Mouse (Mus musculus) kidney, postnatal 4 days (tissue): ENCODE results near the gene Tor1b.

ENCODE experiments used
- DNase-seq, 2 experiments: peaks; one replicate each; pipeline ENCODE4 v3.0.0; 2021; ENCODE audit warnings: mixed read lengths in 2 of 2

The Tor1b gene

GRCm38 (mm10) chr2:30931922-30932321 is 20.8 kb upstream of the Tor1b start:
- DNase-seq = no peak

DNA sequence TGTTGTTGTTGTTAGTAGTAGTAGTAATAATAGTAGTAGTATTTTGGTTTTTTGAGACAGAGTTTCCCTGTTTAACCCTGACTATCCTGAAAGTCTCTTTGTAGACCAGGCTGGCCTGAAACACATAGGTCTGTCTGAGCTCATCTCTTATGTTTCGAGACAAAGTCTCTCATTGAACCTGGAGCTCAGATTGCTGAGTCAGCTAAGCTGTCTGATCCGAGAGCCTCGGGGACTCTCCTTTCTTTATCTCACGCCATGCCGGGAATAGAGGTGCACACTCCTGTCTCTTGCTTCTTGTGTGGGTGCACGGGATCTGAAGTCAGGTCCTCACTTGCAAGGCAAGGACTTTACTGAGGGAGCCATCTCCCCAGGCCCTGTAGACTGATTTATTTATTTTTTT is 19.7 kb upstream of the Tor1b start:
- DNase-seq = no peak

- peak; percentile 85 to 86 for DNase-seq
Measured at GRCm38 (mm10) chr2:30933917-30934450, 18.8 kb upstream of the Tor1b start.

DNA sequence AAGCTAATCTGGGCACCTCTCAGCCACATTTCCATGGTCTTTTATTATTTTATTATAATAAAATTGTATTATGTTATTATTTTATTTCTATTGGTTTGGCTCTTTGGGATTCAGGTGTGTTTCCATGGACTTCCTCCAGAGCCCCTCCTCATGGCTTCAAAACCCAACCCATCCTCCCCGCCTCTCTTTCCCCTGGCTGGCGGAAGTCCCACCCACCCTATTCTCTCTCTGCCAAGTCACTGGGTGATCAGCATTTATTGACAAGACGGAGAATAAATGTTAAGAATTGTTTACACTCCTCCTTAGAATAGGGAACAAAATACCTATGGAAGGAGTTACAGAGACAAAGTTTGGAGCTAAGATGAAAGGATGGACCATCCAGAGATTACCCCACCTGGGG is 16.0 kb upstream of the Tor1b start:
- no peak for DNase-seq

- DNase-seq = no peak
Measured at GRCm38 (mm10) chr2:30937731-30938130, 15.0 kb upstream of the Tor1b start.

DNA sequence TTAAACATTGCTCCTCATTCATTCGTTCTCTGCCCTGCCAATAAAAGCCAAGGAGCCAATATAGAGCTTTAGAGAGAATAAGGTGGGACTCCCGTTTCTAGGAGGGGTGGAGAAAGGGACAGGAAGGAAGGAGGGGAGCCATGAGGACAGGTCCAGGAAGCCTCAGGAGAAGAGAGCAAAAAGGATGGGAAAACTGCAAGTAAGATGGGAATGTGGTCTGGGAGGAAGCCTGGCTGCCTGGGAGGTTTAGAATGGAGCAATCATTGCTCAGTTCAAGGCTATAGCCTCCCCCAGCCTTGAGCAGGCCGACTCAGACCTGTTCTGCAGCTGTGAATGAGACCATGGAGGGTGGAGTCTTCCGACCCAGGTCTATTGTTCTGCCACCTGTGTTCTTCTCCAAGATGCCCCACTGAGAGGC is 14.2 kb upstream of the Tor1b start:
- no peak for DNase-seq

GRCm38 (mm10) chr2:30941586-30941985 is 11.2 kb upstream of the Tor1b start:
- no peak for DNase-seq

DNA sequence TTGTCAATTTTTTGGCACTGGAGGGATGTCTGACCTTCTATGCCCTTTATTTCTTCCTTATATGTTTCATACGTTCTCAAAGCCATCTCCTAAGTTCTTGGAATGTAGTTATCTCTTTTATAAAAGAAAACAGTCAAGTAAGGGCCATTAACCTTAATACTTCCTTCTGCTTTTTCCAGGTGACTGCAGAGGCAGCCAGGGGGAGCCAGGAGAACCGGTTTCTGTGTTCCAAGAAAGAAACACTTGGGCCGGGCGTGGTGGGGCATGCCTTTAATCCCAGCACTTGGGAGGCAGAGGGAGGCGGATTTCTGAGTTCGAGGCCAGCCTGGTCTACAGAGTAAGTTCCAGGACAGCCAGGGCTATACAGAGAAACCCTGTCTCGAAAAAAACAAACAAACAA is 10.6 kb upstream of the Tor1b start:
- DNase-seq = peak in 1 of 2 experiments; percentile 40

DNA sequence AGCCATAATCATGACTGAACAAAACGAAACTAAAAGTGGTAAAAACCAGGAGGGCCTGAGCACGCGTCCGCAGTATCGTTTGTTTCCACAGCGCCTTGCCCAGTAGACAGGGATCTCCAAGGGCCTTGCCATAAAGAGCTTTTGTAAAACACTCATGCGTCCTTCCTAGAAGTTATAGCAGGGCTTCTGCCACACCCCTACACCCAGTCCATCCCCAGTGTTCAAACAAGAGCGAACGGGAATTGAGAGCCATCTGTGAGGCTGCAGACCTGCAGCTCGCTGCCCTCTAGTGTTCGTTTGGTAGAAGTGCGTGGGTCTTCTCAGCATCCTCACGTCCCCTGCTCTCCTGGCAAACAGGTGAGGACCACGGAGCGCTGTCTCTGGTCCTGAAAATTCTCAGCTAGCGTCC is 10.2 kb upstream of the Tor1b start:
- DNase-seq = peak; percentile 74 to 81

DNA sequence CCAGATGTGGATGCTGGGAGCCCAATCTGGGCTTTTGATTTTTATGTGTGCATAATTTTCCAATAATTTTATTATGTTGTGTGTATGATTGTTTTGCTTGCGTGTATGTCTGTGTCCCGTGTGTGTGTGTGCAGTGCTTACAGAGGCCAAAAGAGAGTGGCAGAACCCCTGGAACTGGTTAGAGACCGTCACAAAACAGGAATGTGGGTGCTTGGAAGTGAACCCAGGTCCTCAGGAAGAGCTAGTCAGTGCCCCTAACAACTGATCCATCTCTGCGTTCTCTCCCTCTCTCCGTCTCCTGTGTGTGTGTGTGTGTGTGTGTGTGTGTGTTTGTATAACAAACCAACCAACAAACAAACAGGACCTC is 319 bp upstream of the Tor1b start:
- no peak for DNase-seq

DNA sequence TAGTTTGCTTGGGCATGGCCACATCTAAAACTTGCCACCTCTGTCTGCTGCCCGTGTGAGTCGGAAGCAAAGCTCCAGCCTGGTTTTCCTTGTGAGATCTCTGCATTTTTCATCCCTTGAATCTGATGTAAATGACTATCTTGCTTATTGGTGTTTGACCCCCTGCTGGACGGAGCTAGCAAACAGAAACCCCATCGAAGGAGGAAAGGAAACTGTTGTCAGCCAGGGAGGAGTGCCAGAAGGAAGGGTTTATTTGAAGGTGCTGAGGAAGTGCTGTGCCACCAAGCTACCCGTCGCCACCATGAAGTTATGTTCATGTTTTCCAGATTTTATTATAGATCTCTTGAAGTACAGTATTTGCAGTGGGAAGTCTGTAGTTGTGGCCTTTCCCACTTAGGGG is 2.0 kb downstream of the Tor1b start:
- no peak for DNase-seq

DNA sequence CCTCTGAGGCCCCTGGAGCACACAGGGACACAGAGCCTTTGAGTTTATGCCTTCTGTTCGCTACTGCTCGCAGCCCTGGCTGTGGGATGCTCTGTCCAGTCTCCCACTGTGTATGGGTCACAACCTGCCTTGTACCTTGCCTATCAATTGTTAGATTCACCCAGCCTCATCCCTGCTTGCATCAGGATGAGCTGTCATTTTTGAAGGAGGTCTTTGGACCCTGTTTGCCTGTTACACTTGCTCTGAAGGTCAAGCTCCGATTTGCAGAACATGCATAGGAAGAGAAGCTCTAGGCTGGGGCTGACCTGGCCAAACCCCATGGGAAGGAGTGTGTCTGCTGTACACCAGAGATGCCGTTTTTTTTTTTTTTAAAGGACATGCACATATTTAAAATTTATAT is 4.8 kb downstream of the Tor1b start:
- no peak for DNase-seq

DNA sequence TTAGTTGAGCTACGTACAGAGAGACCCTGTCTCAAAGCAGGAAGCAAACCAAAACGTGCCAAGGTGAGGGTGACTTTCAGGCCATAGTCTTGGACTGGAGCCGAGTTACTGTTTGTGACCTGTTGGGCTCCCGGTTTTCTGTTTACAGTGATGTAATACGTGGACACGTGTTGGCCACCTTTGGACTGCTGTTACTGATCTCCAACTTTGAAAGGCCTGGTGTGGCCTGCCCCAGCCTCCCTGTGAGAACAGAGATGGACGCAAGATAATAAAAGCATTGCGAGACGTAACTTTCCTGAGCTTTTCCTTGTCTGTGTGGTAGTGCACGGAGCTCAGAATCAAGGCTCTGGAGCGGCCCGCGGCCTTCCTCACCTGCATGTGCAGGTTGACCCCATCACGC is 6.0 kb downstream of the Tor1b start:
- no peak for DNase-seq

- DNase-seq = no peak
Measured at GRCm38 (mm10) chr2:30959856-30960255, 7.1 kb downstream of the Tor1b start.

GRCm38 (mm10) chr2:30962570-30963254 is 10.0 kb downstream of the Tor1b start:
- DNase-seq = no peak

DNA sequence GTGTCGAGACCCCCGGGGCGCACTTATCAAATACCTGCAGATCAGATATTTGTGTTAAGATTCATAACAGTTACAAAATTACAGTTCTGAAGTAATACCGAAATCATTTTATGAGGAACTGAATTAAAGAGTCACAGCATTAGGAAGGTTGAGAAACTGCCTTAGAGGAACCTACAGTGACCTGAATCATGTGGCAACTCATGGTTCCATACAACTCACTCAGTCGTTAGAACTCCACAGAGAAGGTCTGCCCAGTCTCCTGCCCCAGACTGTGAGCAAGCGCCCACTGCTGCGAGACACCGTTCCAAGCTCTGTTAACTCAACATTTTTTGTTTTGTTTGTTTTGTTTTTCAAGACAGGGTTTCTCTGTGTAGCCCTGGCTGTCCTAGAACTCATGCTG is 12.9 kb downstream of the Tor1b start:
- DNase-seq = no peak

GRCm38 (mm10) chr2:30966826-30967225 is 14.1 kb downstream of the Tor1b start:
- DNase-seq = no peak

DNA sequence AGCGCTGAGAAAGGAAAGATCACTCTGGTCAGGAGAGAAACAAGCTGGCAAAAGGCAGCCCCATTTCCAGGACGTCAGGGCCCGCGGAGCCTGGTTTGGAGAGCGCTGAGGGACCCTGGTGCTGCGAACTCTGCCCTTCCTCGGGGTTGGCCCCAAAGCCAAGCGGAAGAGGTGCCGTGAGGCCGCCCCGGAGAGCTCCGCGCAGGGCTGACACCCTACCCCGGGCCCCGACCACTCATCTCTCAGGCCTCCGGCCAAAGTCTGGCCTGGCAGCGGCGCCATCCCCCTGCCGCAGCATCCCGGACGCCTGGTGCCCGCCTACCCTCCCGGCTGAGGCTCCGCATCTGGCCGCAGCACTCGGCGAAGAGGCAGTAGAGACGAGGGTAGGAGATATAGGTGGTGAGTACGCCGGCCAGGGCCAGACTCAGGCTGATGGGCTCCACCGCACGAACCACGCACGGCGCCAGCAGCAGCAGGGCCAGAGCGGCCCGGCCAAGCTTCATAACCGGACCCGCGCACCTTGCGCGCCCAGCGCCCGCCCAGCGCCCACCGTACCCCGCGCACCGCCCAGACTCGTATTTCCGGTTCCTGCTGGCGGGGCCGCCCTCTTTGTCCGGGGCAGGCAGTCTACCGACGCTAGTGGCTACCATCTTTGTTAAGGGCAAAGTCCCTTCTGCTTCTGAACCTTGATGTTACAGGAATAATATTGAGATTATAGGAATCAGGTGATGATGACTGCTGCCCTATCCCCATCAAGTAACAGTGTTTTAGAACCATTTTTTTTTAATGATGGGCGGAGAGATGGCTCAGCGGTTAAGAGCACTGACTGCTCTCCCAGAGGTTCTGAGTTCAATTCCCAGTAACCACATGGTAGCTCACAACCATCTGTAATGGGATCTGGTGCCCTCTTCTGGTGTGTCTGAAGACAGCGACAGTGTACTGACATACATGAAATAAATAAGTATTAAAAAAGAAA is 14.9 kb downstream of the Tor1b start, which contains the start of gene Tor1a:
TSS of gene Tor1a (minus strand) at position 582 of the 976 bp plus-strand sequence.
- DNase-seq = peak; percentile 91 to 94

- peak; percentile 99 to 100 for DNase-seq
Measured at GRCm38 (mm10) chr2:30981790-30982513, 29.2 kb downstream of the Tor1b start, which contains the start of the genes BC005624 and Usp20. Gene BC005624, minus strand, starts transcription at chr2:30982201. Gene Usp20, plus strand, starts transcription at chr2:30982279.

DNA sequence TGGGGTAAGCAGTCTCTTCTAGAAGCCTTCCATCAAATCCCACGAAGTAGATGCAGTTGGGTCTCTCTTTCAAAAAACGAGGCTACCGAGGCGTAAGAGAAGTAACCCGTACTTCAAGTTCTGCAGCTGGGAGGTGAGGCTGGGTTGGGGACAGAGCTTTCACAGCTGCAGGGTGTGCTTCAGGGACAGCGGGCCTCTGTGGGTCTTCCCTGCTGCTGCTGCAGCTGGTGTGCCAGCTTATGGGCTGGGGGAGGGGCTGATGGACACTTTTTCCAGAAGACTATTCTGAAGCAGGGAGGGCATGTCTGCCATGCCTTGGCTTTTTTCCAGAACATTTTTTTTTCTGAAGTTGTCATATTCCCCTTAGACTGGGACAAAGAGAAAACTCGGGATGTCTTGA is 30.3 kb downstream of the Tor1b start:
- peak in 1 of 2 experiments; percentile 30 for DNase-seq

DNA sequence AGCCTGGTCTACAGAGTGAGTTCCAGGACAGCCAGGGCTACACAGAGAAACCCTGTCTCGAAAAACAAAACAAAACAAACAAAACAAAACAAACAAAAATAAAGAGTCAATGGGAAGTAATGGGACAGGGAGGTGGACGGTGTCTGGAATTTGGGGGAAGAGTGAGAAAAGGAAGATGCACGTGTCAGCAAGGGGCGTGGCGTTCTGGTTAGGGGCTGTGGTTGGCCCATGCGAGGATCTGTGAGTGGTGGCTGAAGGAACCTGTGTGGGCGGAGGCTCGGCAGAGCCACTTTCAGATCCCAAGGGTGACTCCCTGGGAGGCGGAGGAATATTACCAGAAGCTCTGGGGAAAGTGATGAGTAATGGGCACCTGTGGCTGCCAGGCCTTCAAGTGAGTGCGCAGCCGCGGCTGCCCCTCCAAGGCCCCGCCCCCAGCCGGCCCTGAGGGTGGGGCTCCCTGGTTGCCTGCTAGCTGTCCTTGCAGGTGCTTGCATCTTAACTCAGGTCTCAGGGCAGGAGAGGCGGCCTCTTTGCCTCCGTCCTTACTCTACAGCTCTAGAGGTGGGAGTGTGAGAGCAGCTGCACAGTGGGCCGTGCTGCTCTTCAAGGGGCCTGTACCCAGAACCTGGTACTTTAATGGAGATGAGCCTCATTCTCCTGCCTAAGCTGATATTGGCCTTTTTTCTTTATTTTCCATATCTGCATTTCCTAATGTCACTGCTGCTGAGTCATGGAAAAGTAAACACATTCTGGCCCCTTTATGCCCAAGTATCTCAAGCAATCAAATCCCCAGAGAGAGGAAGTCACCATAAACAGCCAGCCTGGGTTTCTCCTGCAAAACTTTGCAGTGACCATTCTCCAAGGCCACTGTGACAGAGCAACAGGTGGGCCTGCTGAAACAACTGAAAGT is 32.6 kb downstream of the Tor1b start:
- DNase-seq = peak; percentile 70 to 80

DNA sequence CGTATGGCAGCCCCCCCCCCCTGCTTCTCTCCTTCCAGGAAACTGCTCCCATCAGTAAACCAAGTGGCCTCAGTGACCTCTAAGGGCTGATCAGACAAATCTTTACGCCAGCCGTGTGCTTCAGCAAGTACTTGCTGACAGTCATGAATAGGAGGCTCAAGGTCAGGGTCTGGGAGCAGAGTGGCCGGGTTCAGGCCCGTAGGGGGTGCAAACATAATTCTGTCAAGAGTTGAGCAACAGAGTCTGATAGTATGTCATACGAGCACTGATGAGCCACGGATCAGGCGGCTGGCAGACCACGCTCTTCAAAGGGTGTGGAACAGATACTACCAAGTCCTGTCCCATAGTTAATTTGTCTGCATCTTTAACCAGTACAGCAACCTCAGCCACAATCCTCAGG is 37.5 kb downstream of the Tor1b start:
- no peak for DNase-seq
